Mouse (Mus musculus) MEL (cell line): ENCODE measurements around the gene Fbf1. TPM values are rescaled to one million over a fixed set of nuclear protein-coding genes. Genes with fewer than 3 reads are reported as not detected.
A peak's percentile ranks its signal among the peaks of the same experiment; 100 is the strongest.

ENCODE experiments used
- DNase-seq: peaks from one replicate; pipeline ENCODE4 v3.0.0; 2011; ENCODE audit warnings: low read depth, low spot score
- H3K27ac ChIP-seq: 2 replicates; pipeline ENCODE4 v1.5.1; 2012; ENCODE audit warnings: low read depth, mild to moderate bottlenecking, control low read depth, low read length, moderate library complexity; ENCODE audit not compliant: control insufficient read depth
- H3K27me3 ChIP-seq, 2 experiments: fragments of 150-350 bp in 1 of 2; sonication (generic) in 1 of 2; 2 replicates each; pipeline ENCODE4 v1.6.1; 2012; ENCODE audit warnings: low read length in 2 of 2, mild to moderate bottlenecking in 2 of 2, improper control_type of control experiment in 1 of 2, moderate library complexity in 1 of 2; ENCODE audit not compliant: insufficient read depth in 2 of 2, control insufficient read depth in 1 of 2
- H3K36me3 ChIP-seq, 2 experiments: 2 replicates each; pipeline ENCODE4 v1.6.1; 2012 to 2014; ENCODE audit warnings: low read length in 2 of 2, improper control_type of control experiment in 1 of 2, inconsistent platforms in 1 of 2, mild to moderate bottlenecking in 1 of 2; ENCODE audit not compliant: insufficient read depth in 2 of 2, control insufficient read depth in 1 of 2
- H3K4me1 ChIP-seq, 2 experiments: fragments of 150-350 bp in 1 of 2; sonication (generic) in 1 of 2; 2 replicates each; pipeline ENCODE4 v1.6.1; 2012; ENCODE audit warnings: low read length in 2 of 2, improper control_type of control experiment in 1 of 2, mild to moderate bottlenecking in 1 of 2; ENCODE audit not compliant: insufficient read depth in 2 of 2, control insufficient read depth in 1 of 2
- H3K4me3 ChIP-seq, 2 experiments: fragments of 150-350 bp in 1 of 2; sonication (generic) in 1 of 2; 2 replicates each; pipeline ENCODE4 v1.5.1; 2012; ENCODE audit warnings: low read depth in 2 of 2, low read length in 2 of 2, mild to moderate bottlenecking in 2 of 2, moderate library complexity in 2 of 2, control low read depth in 1 of 2, improper control_type of control experiment in 1 of 2; ENCODE audit not compliant: control insufficient read depth in 1 of 2, insufficient read depth in 1 of 2
- H3K79me2 ChIP-seq: 2 replicates; pipeline ENCODE4 v1.6.1; 2012; ENCODE audit warnings: mild to moderate bottlenecking, low read length, moderate library complexity; ENCODE audit not compliant: control insufficient read depth, poor library complexity, insufficient read depth
- H3K9ac ChIP-seq: 2 replicates; pipeline ENCODE4 v1.6.1; 2012; ENCODE audit warnings: low read depth, mild to moderate bottlenecking, control low read depth, low read length, moderate library complexity; ENCODE audit not compliant: control insufficient read depth, poor library complexity, severe bottlenecking
- H3K9me3 ChIP-seq: fragments of 150-350 bp; sonication (generic); replicated peaks from 2 replicates; pipeline ENCODE4 v1.6.1; 2012; ENCODE audit warnings: mild to moderate bottlenecking, low read length, improper control_type of control experiment, moderate library complexity; ENCODE audit not compliant: insufficient read depth
- BHLHE40 ChIP-seq: IDR thresholded peaks from 2 replicates; pipeline ENCODE4 v1.6.1; 2012; ENCODE audit warnings: low read depth, mild to moderate bottlenecking, inconsistent platforms, low read length, improper control_type of control experiment, borderline replicate concordance
- CHD1 ChIP-seq: IDR thresholded peaks from 2 replicates; pipeline ENCODE4 v1.6.1; 2012; ENCODE audit warnings: low read depth, mild to moderate bottlenecking, inconsistent platforms, low read length, improper control_type of control experiment
- CHD2 ChIP-seq: IDR thresholded peaks from 2 replicates; pipeline ENCODE4 v1.6.1; 2011; ENCODE audit warnings: low read length, improper control_type of control experiment
- CTCF ChIP-seq, 3 experiments: IDR thresholded peaks in 2 of 3; conservative IDR thresholded peaks in 1 of 3; 2 replicates each; pipeline ENCODE4 v1.5.1; 2011 to 2012; ENCODE audit warnings: low read length in 3 of 3, low read depth in 2 of 3, mild to moderate bottlenecking in 2 of 3, improper control_type of control experiment in 1 of 3, inconsistent platforms in 1 of 3, mixed read lengths in 1 of 3, moderate library complexity in 1 of 3; ENCODE audit not compliant: control insufficient read depth in 1 of 3, insufficient read depth in 1 of 3, poor library complexity in 1 of 3, severe bottlenecking in 1 of 3
- E2F4 ChIP-seq: IDR thresholded peaks from 2 replicates; pipeline ENCODE4 v1.6.1; 2011; ENCODE audit warnings: low read depth, low read length, improper control_type of control experiment, borderline replicate concordance
- ELF1 ChIP-seq: IDR thresholded peaks from 2 replicates; pipeline ENCODE4 v1.6.1; 2014; ENCODE audit warnings: low read depth, mild to moderate bottlenecking, inconsistent platforms, low read length, improper control_type of control experiment, moderate library complexity
- EP300 ChIP-seq, 2 experiments: IDR thresholded peaks; 2 replicates each; pipeline ENCODE4 v1.6.1; 2011; ENCODE audit warnings: improper control_type of control experiment in 2 of 2, low read length in 2 of 2, low read depth in 1 of 2, mild to moderate bottlenecking in 1 of 2
- ETS1 ChIP-seq: IDR thresholded peaks from 2 replicates; pipeline ENCODE4 v1.6.1; 2012; ENCODE audit warnings: low read depth, mild to moderate bottlenecking, inconsistent platforms, low read length, improper control_type of control experiment, moderate library complexity
- GABPA ChIP-seq: IDR thresholded peaks from 2 replicates; pipeline ENCODE4 v1.6.1; 2012; ENCODE audit warnings: low read depth, mild to moderate bottlenecking, inconsistent platforms, low read length, improper control_type of control experiment, moderate library complexity
- GATA1 ChIP-seq: IDR thresholded peaks from 2 replicates; pipeline ENCODE4 v1.6.1; 2011; ENCODE audit warnings: low read depth, low read length, improper control_type of control experiment
- HCFC1 ChIP-seq: IDR thresholded peaks from 2 replicates; pipeline ENCODE4 v1.6.1; 2012; ENCODE audit warnings: low read depth, mild to moderate bottlenecking, inconsistent platforms, low read length, improper control_type of control experiment, moderate library complexity
- JUND ChIP-seq: IDR thresholded peaks from 2 replicates; pipeline ENCODE4 v1.6.1; 2011; ENCODE audit warnings: low read depth, mild to moderate bottlenecking, improper control_type of control experiment, low read length
- MAFK ChIP-seq: IDR thresholded peaks from 2 replicates; pipeline ENCODE4 v1.6.1; 2011; ENCODE audit warnings: low read depth, mild to moderate bottlenecking, low read length, improper control_type of control experiment, borderline replicate concordance
- MAX ChIP-seq: IDR thresholded peaks from 2 replicates; pipeline ENCODE4 v1.6.1; 2011; ENCODE audit warnings: low read length, improper control_type of control experiment
- MAZ ChIP-seq: IDR thresholded peaks from 2 replicates; pipeline ENCODE4 v1.6.1; 2012; ENCODE audit warnings: low read depth, mild to moderate bottlenecking, inconsistent platforms, low read length, improper control_type of control experiment
- MEF2A ChIP-seq: IDR thresholded peaks from 2 replicates; pipeline ENCODE4 v1.6.1; 2014; ENCODE audit warnings: low read depth, mild to moderate bottlenecking, inconsistent platforms, low read length, improper control_type of control experiment; ENCODE audit not compliant: poor library complexity, insufficient replicate concordance, severe bottlenecking; ENCODE audit errors: extremely low read depth
- MXI1 ChIP-seq: IDR thresholded peaks from 2 replicates; pipeline ENCODE4 v1.6.1; 2011; ENCODE audit warnings: mild to moderate bottlenecking, low read depth, low read length, improper control_type of control experiment
- MYB ChIP-seq: IDR thresholded peaks from 2 replicates; pipeline ENCODE4 v1.6.1; 2011; ENCODE audit warnings: mild to moderate bottlenecking, low read depth, low read length, improper control_type of control experiment
- MYC ChIP-seq: IDR thresholded peaks from 2 replicates; pipeline ENCODE4 v1.6.1; 2011; ENCODE audit warnings: low read depth, mild to moderate bottlenecking, low read length, improper control_type of control experiment, moderate library complexity
- NELFE ChIP-seq: IDR thresholded peaks from 2 replicates; pipeline ENCODE4 v1.6.1; 2011; ENCODE audit warnings: low read depth, low read length, improper control_type of control experiment
- NRF1 ChIP-seq: IDR thresholded peaks from 2 replicates; pipeline ENCODE4 v1.6.1; 2014; ENCODE audit warnings: low read depth, mild to moderate bottlenecking, inconsistent platforms, low read length, improper control_type of control experiment, moderate library complexity; ENCODE audit not compliant: poor library complexity, insufficient read depth, severe bottlenecking
- POLR2AphosphoS2 ChIP-seq: IDR thresholded peaks from 2 replicates; pipeline ENCODE4 v1.6.1; 2011; ENCODE audit warnings: low read length, improper control_type of control experiment
- POLR2AphosphoS5 ChIP-seq: IDR thresholded peaks from 2 replicates; pipeline ENCODE4 v1.6.1; 2012; ENCODE audit warnings: low read depth, borderline replicate concordance, mild to moderate bottlenecking, inconsistent platforms, low read length, moderate library complexity, mixed read lengths
- RAD21 ChIP-seq: IDR thresholded peaks from 2 replicates; pipeline ENCODE4 v1.6.1; 2011; ENCODE audit warnings: mild to moderate bottlenecking, low read depth, low read length, improper control_type of control experiment
- RCOR1 ChIP-seq: IDR thresholded peaks from 2 replicates; pipeline ENCODE4 v1.6.1; 2012; ENCODE audit warnings: low read depth, mild to moderate bottlenecking, inconsistent platforms, low read length, improper control_type of control experiment
- SIN3A ChIP-seq: IDR thresholded peaks from 2 replicates; pipeline ENCODE4 v1.6.1; 2012; ENCODE audit warnings: low read length, improper control_type of control experiment, inconsistent platforms
- SMC3 ChIP-seq: IDR thresholded peaks from 2 replicates; pipeline ENCODE4 v1.6.1; 2011; ENCODE audit warnings: low read depth, low read length, improper control_type of control experiment
- TAL1 ChIP-seq: IDR thresholded peaks from 2 replicates; pipeline ENCODE4 v1.6.1; 2012; ENCODE audit warnings: mild to moderate bottlenecking, inconsistent platforms, low read length, moderate library complexity, mixed read lengths
- TBP ChIP-seq: IDR thresholded peaks from 2 replicates; pipeline ENCODE4 v1.8.0; 2011; ENCODE audit warnings: low read depth, low read length, improper control_type of control experiment
- TCF12 ChIP-seq: IDR thresholded peaks from 2 replicates; pipeline ENCODE4 v1.6.1; 2014; ENCODE audit warnings: low read depth, mild to moderate bottlenecking, inconsistent platforms, low read length, improper control_type of control experiment, moderate library complexity
- USF1 ChIP-seq: IDR thresholded peaks from 2 replicates; pipeline ENCODE4 v1.6.1; 2014; ENCODE audit warnings: low read depth, mild to moderate bottlenecking, inconsistent platforms, low read length, improper control_type of control experiment, moderate library complexity
- USF2 ChIP-seq, 2 experiments: IDR thresholded peaks; 2 replicates each; pipeline ENCODE4 v1.6.1; 2011 to 2012; ENCODE audit warnings: improper control_type of control experiment in 2 of 2, low read length in 2 of 2, borderline replicate concordance in 1 of 2, inconsistent platforms in 1 of 2, low read depth in 1 of 2, mild to moderate bottlenecking in 1 of 2; ENCODE audit not compliant: insufficient read depth in 1 of 2
- ZC3H11A ChIP-seq: IDR thresholded peaks from 2 replicates; pipeline ENCODE4 v1.6.1; 2012; ENCODE audit warnings: low read depth, mild to moderate bottlenecking, inconsistent platforms, low read length, improper control_type of control experiment
- ZKSCAN1 ChIP-seq: IDR thresholded peaks from 2 replicates; pipeline ENCODE4 v1.6.1; 2012; ENCODE audit warnings: low read depth, mild to moderate bottlenecking, inconsistent platforms, low read length, improper control_type of control experiment, moderate library complexity
- ZMIZ1 ChIP-seq: IDR thresholded peaks from 2 replicates; pipeline ENCODE4 v1.6.1; 2012; ENCODE audit warnings: low read depth, mild to moderate bottlenecking, inconsistent platforms, low read length, improper control_type of control experiment, moderate library complexity
- ZNF384 ChIP-seq: IDR thresholded peaks from 2 replicates; pipeline ENCODE4 v1.6.1; 2012; ENCODE audit warnings: low read depth, mild to moderate bottlenecking, inconsistent platforms, low read length, improper control_type of control experiment
- polyA plus RNA-seq, 2 experiments: library from polyadenylated mRNA; stranded (reverse) in 1 of 2; unstranded in 1 of 2; fragments of >175 nt in 1 of 2; fragments of >200 nt in 1 of 2; gene quantifications; 2 replicates each; pipeline versions ENCODE4 v1.2.1 to v1.2.4; 2012; ENCODE audit warnings: low replicate concordance in 2 of 2, low read depth in 1 of 2; ENCODE audit not compliant: insufficient read length in 2 of 2, insufficient read depth in 1 of 2, missing spikeins in 1 of 2
- total RNA-seq: library from RNA; depleted of rRNA; stranded (reverse); fragments of 300-350 nt; gene quantifications from 2 replicates; pipeline ENCODE4 v1.2.3, GENCODE M21; 2012

Fbf1 gene
- total and polyA plus RNA-seq, 3 experiments = 29.2 to 32.5 TPM; not detected in 1

GRCm38 (mm10) chr11:116138468-116139138, 29.4 kb downstream of the Fbf1 start, which contains the start of gene Mrpl38:
TSS of gene Mrpl38 (minus strand) at chr11:116138868.
- DNase-seq = peak; percentile 99
- H3K36me3 ChIP-seq = peaks cover 0 to 17% of the 10 kb centered on the region in 2 experiments; a peak in 2 of 4 replicates
- H3K27ac ChIP-seq = peak within 1 kb of the TSS; percentile 56
- H3K9me3 ChIP-seq = no peaks in the 10 kb centered on the region
- H3K4me3 ChIP-seq = peak within 1 kb of the TSS; percentile 88 to 89
- H3K4me1 ChIP-seq = peaks cover 6 to 32% of the 10 kb centered on the region in 2 experiments; a peak in 3 of 4 replicates
- H3K79me2 ChIP-seq = peaks cover 19% of the 10 kb centered on the region
- no peaks in the 10 kb centered on the region for H3K27me3 ChIP-seq
- peak within 1 kb of the TSS; percentile 89 for H3K9ac ChIP-seq
- TF ChIP-seq ZNF384 (no peak), TAL1 (no peak), CHD1 (no peak), TBP (peak; percentile 74), JUND (no peak), USF2 (IDR thresholded peaks at IDR 0.05; ENCODE audit: borderline replicate concordance in 1 of 2, insufficient read depth in 1 of 2, low read depth in 1 of 2, low read length in 2 of 2) (no peak), NRF1 (no peak), E2F4 (0 out of 2 replicates have a peak, but pooled peaks have one; percentile 68), ZMIZ1 (no peak), POLR2AphosphoS5 (no peak), GATA1 (peak; percentile 29; the same call in 1 of the 2 replicates), CTCF (IDR thresholded peaks at IDR 0.05 in 2 of 3, conservative IDR thresholded peaks at IDR 0.05 in 1 of 3; ENCODE audit: control insufficient read depth in 1 of 3, insufficient read depth in 1 of 3, low read depth in 2 of 3, low read length in 3 of 3, poor library complexity in 1 of 3, severe bottlenecking in 1 of 3) (peak; percentile 85 to 96 (median 95)), NELFE (peak; percentile 88), ZC3H11A (peak; percentile 63), MXI1 (peak; percentile 100), BHLHE40 (no peak), EP300 (IDR thresholded peaks at IDR 0.05; ENCODE audit: low read depth in 1 of 2, low read length in 2 of 2) (no peak), RAD21 (peak; percentile 69), HCFC1 (peak; percentile 87), ETS1 (peak; percentile 76; the same call in 1 of the 2 replicates), MYB (no peak), MEF2A (no peak), GABPA (no peak), MAZ (peak; percentile 54; the same call in 1 of the 2 replicates), TCF12 (peak; percentile 76), RCOR1 (no peak; the same call in 1 of the 2 replicates), MYC (peak; percentile 69), SIN3A (peak; percentile 97), MAX (peak; percentile 84), SMC3 (peak; percentile 90), ZKSCAN1 (no peak), ELF1 (peak; percentile 86), POLR2AphosphoS2 (peak; percentile 76), MAFK (no peak; the same call in 1 of the 2 replicates), USF1 (no peak), CHD2 (no peak)
